Mouse (Mus musculus) inflammation-experienced regulatory T-cells (primary cell): ENCODE measurements around the gene Arpc1a. TPM values are rescaled to one million over a fixed set of nuclear protein-coding genes. Genes with fewer than 3 reads are reported as not detected.

Experiments used
- polyA plus RNA-seq, 2 experiments: library from polyadenylated mRNA; unstranded; fragments of 100-300 nt; shearing (Covaris generic); gene quantifications; one replicate each; pipeline ENCODE4 v1.2.1; 2017

Arpc1a gene
- 10 to 100 TPM; 67.9 to 86.5 TPM for polyA plus RNA-seq

GRCm38 (mm10) chr5:145083632-145084451 is at the start of gene Arpc1a, which contains the start of gene Kpna7:
Gene Arpc1a, plus strand, starts transcription at chr5:145083830.
Gene Kpna7, minus strand, starts transcription at chr5:145084030.

GRCm38 (mm10) chr5:145042690-145043089 is 40.9 kb upstream of the Arpc1a start, which contains the start of gene 1700018F24Rik:
Gene 1700018F24Rik, plus strand, starts transcription at chr5:145042990.

GRCm38 (mm10) chr5:145114071-145114605 is 30.5 kb downstream of the Arpc1a start, which contains the start of gene Arpc1b:
Gene Arpc1b, plus strand, starts transcription at chr5:145114215.

GRCm38 (mm10) chr5:145139571-145140519 is 56.2 kb downstream of the Arpc1a start, which contains the start of the genes Pdap1 and Bud31:
Gene Pdap1, minus strand, starts transcription at chr5:145140238.
Gene Bud31, plus strand, starts transcription at chr5:145140362.

Other genes with a start within 250 kb of the Arpc1a start
- gene Smurf1, start 118.0 kb upstream of the Arpc1a start, polyA plus RNA-seq = 10 to 100 TPM; 29.9 to 33.5 TPM
- under 1 TPM in 1 of 2 experiments, not detected in 1; 0.39 TPM for gene Gm4871, start 51.1 kb upstream of the Arpc1a start, polyA plus RNA-seq
- gene 1700018F24Rik, start 40.8 kb upstream of the Arpc1a start, polyA plus RNA-seq = not detected
- 1 to 10 TPM in 1 of 2 experiments, under 1 TPM in 1; 0.25 to 1.3 TPM for gene Kpna7, start 200 bp downstream of the Arpc1a start, polyA plus RNA-seq
- 1,000 to 10,000 TPM; 1,024 to 1,339 TPM for gene Arpc1b, start 30.4 kb downstream of the Arpc1a start, polyA plus RNA-seq
- 10 to 100 TPM; 39.6 to 51.3 TPM for gene Pdap1, start 56.4 kb downstream of the Arpc1a start, polyA plus RNA-seq
- gene Bud31, start 56.5 kb downstream of the Arpc1a start, polyA plus RNA-seq = 100 to 1,000 TPM; 167 to 185 TPM
- 10 to 100 TPM; 22.7 to 25.0 TPM for gene Ptcd1, start 83.3 kb downstream of the Arpc1a start, polyA plus RNA-seq
- gene Cpsf4, start 83.4 kb downstream of the Arpc1a start, polyA plus RNA-seq = 10 to 100 TPM; 29.7 to 30.9 TPM
- 100 to 1,000 TPM; 308 to 352 TPM for gene Atp5j2, start 108.2 kb downstream of the Arpc1a start, polyA plus RNA-seq
- 10 to 100 TPM; 23.8 to 26.7 TPM for gene Zkscan14, start 118.0 kb downstream of the Arpc1a start, polyA plus RNA-seq
- gene Zkscan5, start 120.7 kb downstream of the Arpc1a start, polyA plus RNA-seq = 1 to 10 TPM; 6.4 to 8.1 TPM
- gene Zfp655, start 147.9 kb downstream of the Arpc1a start, polyA plus RNA-seq = 10 to 100 TPM; 42.7 to 48.2 TPM
- 1 to 10 TPM in 1 of 2 experiments, under 1 TPM in 1; 0.98 to 2.0 TPM for gene Zscan25, start 196.7 kb downstream of the Arpc1a start, polyA plus RNA-seq